Mouse (Mus musculus): ENCODE data around the gene Pde4c.

Pde4c gene

GRCm38 (mm10) chr8:70765329-70765728 is 41.8 kb downstream of the Pde4c start:
- CTCF ChIA-PET: no interaction called here

DNA sequence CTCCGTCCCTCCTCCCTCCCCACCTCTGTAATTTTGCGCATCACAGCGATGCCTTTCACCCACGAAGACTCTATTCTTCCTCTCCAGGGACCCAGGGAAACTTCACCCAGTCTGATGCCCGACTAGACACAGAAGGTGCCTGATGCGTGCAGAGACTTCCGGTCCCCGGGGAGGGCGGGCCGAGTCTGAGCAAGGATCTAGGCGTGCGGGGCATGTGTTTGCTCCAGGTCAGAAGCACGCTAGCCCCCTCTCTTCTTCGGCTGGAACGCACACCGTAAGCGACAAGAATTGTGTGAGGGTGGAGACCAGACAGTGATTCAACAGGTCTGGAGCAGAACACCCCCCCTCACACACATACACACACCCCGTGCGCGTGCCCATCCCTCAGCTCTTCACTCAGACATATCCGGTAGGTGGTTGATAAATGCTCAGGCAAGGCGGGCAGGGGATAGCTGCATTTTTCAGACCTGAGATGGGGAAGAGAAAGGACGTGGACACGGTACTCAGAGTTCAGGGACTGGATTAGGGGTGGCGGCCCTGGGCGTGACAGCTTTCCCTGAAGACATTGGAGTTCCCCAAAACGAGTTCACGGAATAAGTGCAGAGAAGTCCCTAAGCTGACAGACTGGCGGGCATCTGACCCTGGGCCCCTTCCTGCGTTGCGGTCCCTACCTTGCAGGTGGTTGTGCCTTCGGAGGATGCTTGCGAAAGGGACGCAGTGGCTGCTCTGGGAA is 42.5 kb downstream of the Pde4c start:
- CTCF ChIA-PET: interaction anchor here (1.2 kb wide), 1 partner anchor 36 kb away, joined by 3 read pairs; no protein-coding TSS in a partner anchor

GRCm38 (mm10) chr8:70766571-70767440 is 43.3 kb downstream of the Pde4c start:
- CTCF ChIA-PET: interaction anchor here (1.2 kb wide), 1 partner anchor 36 kb away, joined by 3 read pairs; no protein-coding TSS in a partner anchor

DNA sequence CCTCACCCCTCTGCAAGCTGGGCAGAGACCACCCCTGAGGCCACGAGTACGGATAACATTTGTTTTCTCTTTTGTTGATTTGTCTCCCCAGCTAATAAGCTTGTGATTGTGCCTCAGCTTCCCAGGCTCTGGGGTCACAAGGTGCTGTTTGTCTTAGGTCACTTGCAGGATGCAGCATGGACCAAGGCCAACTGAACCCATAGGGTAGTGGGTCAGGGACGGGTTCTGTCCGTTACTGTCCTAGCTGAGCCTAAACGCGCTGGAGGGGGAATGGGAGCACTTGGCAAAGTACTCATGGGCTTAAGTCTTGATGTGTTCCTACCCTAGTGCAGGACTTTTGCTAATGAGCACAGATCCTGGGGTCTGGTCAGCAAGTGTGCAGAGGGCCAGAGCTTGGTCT is 44.0 kb downstream of the Pde4c start:
- CTCF ChIA-PET: interaction anchor here (0.7 to 1.2 kb wide), 3 partner anchors 8 to 95 kb away, joined by 3 read pairs; partner anchors contain the start of gene Lsm4

DNA sequence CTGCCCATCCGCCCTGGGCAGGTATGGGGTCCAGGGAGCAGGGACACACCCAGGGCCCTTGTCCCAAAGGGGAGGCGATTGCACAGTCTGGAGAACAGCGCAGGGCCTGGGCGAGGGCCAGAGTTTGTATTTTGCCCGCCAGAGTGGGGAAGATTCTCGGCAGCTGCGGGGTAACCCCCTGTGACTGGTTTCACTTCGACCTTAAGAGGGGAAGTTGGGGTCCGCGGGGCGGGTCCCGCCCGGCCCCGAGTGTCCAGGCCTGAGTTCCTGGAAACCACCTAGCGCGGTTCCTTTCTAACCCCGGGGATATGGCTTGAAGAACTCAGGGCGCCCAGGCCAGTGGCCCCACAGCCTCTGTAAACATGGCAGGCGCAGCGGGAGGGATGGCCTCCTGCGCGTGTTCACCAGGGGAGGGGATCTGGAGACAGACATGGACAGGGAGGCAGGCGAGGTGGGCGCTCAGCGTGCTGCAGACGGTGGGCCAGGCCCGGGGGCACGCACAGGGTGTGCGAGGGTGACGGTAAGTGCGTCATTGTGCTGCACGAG is 44.8 kb downstream of the Pde4c start:
- CTCF ChIA-PET: interaction anchor here (0.5 to 0.7 kb wide), 2 partner anchors 72 to 95 kb away, joined by 3 read pairs; partner anchors contain the start of gene Lsm4

GRCm38 (mm10) chr8:70768956-70769355 is 45.4 kb downstream of the Pde4c start:
- CTCF ChIA-PET: interaction anchor here (0.5 kb wide), 1 partner anchor 72 kb away, joined by 3 read pairs; no protein-coding TSS in a partner anchor

- CTCF ChIA-PET: no interaction called here
These were observed 45.8 kb downstream of the Pde4c start for GRCm38 (mm10) chr8:70769359-70769758.

DNA sequence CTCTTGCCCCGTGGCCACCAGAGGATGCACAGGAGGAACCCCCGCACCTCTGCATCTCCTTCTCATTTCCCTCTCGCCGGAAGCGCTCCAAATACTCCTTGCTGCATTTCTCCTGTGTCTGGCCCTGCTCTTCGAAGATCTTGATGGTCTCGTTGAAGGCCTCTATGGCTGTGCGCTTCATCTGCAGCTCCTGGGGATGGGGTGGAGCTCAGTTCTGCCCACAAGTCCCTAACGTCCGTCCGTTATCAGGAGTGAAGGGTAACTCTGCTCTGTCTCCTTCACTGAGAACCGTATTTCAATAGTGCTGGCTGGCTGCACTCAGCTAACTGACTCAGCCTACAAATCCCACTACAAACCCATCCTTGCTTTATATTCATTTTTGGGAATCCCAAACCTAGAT is 46.3 kb downstream of the Pde4c start:
- CTCF ChIA-PET: interaction anchor here (0.6 kb wide), 1 partner anchor 902 kb away, joined by 6 read pairs; no protein-coding TSS in a partner anchor

GRCm38 (mm10) chr8:70770748-70771147 is 47.2 kb downstream of the Pde4c start:
- CTCF ChIA-PET: interaction anchor here (0.6 kb wide), 1 partner anchor 903 kb away, joined by 6 read pairs; no protein-coding TSS in a partner anchor

GRCm38 (mm10) chr8:70771217-70771616 is 47.7 kb downstream of the Pde4c start:
- CTCF ChIA-PET: interaction anchor here (2.0 kb wide), 1 partner anchor 8 kb away, joined by 6 read pairs; no protein-coding TSS in a partner anchor

DNA sequence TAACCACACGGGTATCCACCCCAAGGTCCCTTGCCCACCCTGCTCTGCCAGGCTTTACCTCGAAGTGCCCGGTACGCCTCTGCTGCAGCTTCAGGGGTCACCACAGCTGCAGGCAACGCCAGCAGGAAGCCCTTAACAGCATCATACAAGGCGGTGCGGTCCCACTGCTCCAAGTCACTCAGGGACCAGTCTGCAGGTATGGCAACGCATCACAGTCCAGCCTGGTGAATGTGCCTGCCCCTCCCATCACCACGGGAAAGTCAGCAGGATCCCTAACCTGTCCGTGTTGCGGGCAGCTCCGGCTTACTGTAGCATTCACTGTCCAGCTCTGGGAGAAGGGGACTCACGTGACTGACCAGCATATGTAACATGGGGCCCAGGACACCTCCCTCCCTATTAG is 48.6 kb downstream of the Pde4c start:
- CTCF ChIA-PET: interaction anchor here (0.6 to 2.0 kb wide), 2 partner anchors 9 to 13 kb away, joined by 6 read pairs; no protein-coding TSS in a partner anchor

- CTCF ChIA-PET: interaction anchor here (2.0 kb wide), 1 partner anchor 10 kb away, joined by 6 read pairs; no protein-coding TSS in a partner anchor
These were observed 49.4 kb downstream of the Pde4c start for GRCm38 (mm10) chr8:70772890-70773289.

DNA sequence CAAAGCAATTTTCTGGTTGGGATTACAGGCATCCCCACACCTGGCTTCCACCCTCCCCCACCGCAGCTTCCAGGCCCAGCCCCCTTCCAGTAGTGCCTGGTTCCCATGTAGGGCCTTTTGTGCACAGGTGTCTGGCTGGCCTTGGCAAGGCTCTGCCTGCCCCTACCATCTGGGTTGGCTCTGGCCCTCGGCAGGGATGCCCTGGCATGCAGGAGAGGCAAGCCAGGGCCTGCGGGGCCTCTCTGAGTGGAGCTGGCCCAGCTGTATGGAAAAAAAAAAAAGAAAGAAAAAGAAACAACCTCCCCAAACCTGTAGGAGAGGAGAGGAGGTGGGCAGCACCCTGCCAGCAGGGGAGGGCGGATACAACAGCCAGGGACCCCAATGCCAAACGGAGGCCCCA is 49.9 kb downstream of the Pde4c start:
- CTCF ChIA-PET: no interaction called here

DNA sequence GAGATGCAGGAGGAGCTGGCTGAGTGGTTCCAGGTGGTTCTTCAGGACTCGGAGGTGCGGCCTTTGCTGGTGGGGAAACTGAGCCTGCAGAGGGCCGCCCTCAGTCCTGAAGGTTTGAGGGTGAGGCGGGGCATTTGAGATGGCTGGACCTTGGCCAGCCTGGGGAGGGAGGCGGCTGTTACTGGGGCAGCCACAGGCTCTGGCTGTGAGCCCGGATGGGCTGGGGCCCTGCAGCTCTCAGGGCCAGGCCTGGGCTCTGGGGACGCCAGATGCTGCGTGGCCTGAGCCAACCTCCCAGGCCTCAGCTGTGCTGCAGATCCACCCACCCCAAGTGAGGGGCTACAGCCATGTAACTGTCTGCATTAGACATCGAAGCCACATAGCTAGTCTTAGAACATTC is 50.3 kb downstream of the Pde4c start:
- CTCF ChIA-PET: interaction anchor here (1.0 kb wide), 1 partner anchor 19 kb away, joined by 3 read pairs; no protein-coding TSS in a partner anchor

DNA sequence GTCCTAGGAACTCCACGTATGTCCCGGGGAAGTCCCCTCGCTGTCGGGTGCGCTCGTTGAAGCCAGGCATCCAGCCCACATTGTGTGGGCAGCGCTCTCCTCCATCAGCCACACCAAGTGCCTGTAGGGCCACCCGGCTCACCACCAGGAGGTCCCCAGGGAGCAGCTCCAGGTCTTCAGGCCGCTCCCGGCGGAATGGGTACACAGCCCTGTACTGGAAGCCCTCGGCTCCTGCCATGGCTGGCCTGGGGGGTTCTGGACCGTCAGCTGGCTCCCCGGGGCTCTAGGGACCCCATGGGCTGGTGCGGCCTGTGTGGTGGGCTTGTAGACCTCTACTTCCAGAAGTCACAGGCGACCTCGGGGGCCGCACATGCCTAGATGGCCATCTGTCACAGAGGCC is 51.2 kb downstream of the Pde4c start:
- CTCF ChIA-PET: interaction anchor here (1.0 kb wide), 1 partner anchor 18 kb away, joined by 3 read pairs; no protein-coding TSS in a partner anchor

- CTCF ChIA-PET: no interaction called here
These were observed 51.7 kb downstream of the Pde4c start for GRCm38 (mm10) chr8:70775227-70775626.

GRCm38 (mm10) chr8:70775851-70776495 is 52.5 kb downstream of the Pde4c start:
- CTCF ChIA-PET: no interaction called here

DNA sequence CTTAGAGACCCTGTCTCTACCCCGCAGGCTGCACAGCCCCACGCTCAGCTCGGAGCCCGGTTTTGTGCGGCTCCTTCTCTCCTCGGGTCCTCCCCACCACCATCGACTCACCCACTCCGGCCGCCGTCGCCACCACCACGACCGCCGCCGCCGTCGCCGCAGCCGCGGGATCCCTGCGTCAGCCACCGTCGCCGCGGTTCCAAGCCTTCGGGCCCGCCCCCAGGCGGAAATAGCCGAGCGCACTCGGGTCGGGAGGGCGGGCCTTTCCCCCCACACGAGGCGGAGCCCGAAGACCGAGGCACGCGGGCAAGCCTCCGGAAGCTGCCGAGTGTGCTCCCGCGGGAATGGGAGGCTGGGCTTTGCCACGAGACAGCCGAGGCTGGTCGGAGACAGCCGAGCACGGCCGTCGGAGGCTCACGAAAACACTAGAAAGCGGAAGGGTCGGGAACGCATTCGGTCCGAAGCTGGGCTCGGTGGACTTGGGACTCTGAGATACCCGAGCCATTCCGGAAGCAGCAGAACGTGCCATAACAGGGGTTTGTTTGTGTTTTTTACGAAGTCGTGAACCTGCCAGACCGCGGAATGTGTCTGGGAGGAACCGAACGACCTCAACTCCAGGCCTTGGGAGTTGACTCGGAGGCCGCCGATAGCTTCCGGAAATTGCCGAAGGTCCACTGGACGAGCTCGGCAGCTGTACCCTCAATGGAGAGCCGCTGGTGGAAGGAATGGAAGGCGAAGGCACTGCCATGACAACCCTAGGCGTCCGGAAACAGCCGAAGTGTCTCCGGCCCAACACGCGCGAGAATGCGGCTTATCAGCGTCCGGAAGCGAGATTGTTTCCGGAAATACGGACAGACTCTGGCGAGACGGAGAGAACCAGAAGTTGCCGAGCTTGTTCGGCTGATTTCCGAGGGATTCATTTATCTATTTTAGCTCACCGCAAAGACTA is 53.2 kb downstream of the Pde4c start, which contains the start of gene Pik3r2:
Pik3r2 (minus strand) TSS at position 218 of the 949 bp plus-strand sequence.
- CTCF ChIA-PET: interaction anchor here (1.4 kb wide), 2 partner anchors 14 to 18 kb away, joined by 3 to 5 read pairs; no protein-coding TSS in a partner anchor

DNA sequence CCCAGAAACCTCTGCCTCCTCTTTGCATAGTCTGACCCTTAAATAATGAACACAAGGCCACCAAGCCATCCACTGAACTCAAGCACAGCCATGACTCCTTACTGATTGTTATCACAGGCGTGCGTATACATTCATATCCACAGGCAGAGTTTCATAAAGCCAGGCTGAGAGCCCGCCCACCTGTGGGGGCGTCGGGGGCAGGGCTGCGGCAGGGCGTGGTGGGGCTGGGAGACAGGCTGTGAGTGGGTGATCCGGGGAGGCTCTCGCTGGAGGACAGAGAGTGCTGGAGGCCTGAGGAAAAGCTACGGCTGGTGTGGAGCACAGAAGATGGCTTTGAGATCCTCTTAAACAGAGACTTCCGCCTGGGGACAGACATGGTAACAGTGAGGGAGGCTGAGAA is 56.6 kb downstream of the Pde4c start:
- CTCF ChIA-PET: no interaction called here

All from spleen, embryonic (tissue).